Mouse (Mus musculus) G1E (cell line): Measurements from ENCODE around the gene Usp24. TPM values are rescaled to one million over a fixed set of nuclear protein-coding genes. Genes with fewer than 3 reads are reported as not detected.

Experiments used
- ATAC-seq: 2 replicates; pipeline ENCODE4 v1.8.0; 2016; ENCODE audit warnings: mild to moderate bottlenecking; ENCODE audit not compliant: insufficient number of reproducible peaks, poor library complexity, low FRiP score, severe bottlenecking; ENCODE audit errors: extremely low read depth
- DNase-seq: peaks from one replicate; pipeline ENCODE4 v3.0.0; 2012; ENCODE audit warnings: low spot score
- H3K27me3 ChIP-seq: 2 replicates; pipeline ENCODE4 v1.6.1; 2012; ENCODE audit warnings: mild to moderate bottlenecking, low read length, inconsistent platforms; ENCODE audit not compliant: insufficient read depth
- H3K36me3 ChIP-seq: replicated peaks from 2 replicates; pipeline ENCODE3; 2012; ENCODE audit warnings: mild to moderate bottlenecking, inconsistent platforms
- H3K4me1 ChIP-seq: 2 replicates; pipeline ENCODE4 v1.6.1; 2012; ENCODE audit warnings: low read depth, low read length, inconsistent platforms, mixed read lengths; ENCODE audit not compliant: insufficient read depth
- H3K4me3 ChIP-seq: 2 replicates; pipeline ENCODE4 v1.5.1; 2012; ENCODE audit warnings: low read depth, mild to moderate bottlenecking, inconsistent platforms, low read length, moderate library complexity, mixed read lengths
- H3K9me3 ChIP-seq: replicated peaks from 2 replicates; pipeline ENCODE4 v1.6.1; 2012; ENCODE audit warnings: inconsistent platforms
- CTCF ChIP-seq: IDR thresholded peaks from 2 replicates; pipeline ENCODE4 v1.5.1; 2012; ENCODE audit warnings: low read depth, low read length, inconsistent platforms, mixed read lengths
- GATA1 ChIP-seq: IDR thresholded peaks from 2 replicates; pipeline ENCODE4 v1.6.1; 2012; ENCODE audit warnings: borderline replicate concordance, low read length, inconsistent platforms, mixed read lengths
- GATA2 ChIP-seq: IDR thresholded peaks from 2 replicates; pipeline ENCODE4 v1.6.1; 2012; ENCODE audit warnings: low read depth, low read length, inconsistent platforms, borderline replicate concordance
- POLR2AphosphoS5 ChIP-seq: IDR thresholded peaks from 2 replicates; pipeline ENCODE4 v1.6.1; 2012; ENCODE audit warnings: low read depth, low read length, inconsistent platforms; ENCODE audit not compliant: insufficient replicate concordance
- TAL1 ChIP-seq: conservative IDR thresholded peaks from 2 replicates; pipeline ENCODE4 v1.6.1; 2012; ENCODE audit warnings: low read depth, low read length, inconsistent platforms, mixed read lengths
- polyA plus RNA-seq: library from polyadenylated mRNA; stranded (reverse); fragments of >175 nt; gene quantifications from 2 replicates; pipeline ENCODE4 v1.2.3, GENCODE M21; 2012
- total RNA-seq, 2 experiments: library from RNA; stranded (forward) in 1 of 2; stranded (reverse) in 1 of 2; fragments of 200-1000 nt in 1 of 2; fragments of >200 nt in 1 of 2; fragmentation: Nextera tagmentation in 1 of 2; gene quantifications; 2 replicates each; pipeline ENCODE4 v1.2.3; 2014 to 2017

Usp24 gene
- total and polyA plus RNA-seq, 3 experiments: 9.6 to 63.7 (median 49.7) TPM

GRCm38 (mm10) chr4:106429106-106429505, 113.1 kb downstream of the Usp24 start:
- ATAC-seq: no peak
- Histone ChIP-seq H3K36me3 (peaks cover 94% of the 10 kb centered on the region), H3K27me3 (no peaks in the 10 kb centered on the region), H3K4me3 (no peak overlapping the region), H3K4me1 (no peaks in the 10 kb centered on the region; the same call in 1 of the 2 replicates), H3K9me3 (no peaks in the 10 kb centered on the region)
- DNase-seq: no peak
- TF ChIP-seq GATA1: no peak

DNA sequence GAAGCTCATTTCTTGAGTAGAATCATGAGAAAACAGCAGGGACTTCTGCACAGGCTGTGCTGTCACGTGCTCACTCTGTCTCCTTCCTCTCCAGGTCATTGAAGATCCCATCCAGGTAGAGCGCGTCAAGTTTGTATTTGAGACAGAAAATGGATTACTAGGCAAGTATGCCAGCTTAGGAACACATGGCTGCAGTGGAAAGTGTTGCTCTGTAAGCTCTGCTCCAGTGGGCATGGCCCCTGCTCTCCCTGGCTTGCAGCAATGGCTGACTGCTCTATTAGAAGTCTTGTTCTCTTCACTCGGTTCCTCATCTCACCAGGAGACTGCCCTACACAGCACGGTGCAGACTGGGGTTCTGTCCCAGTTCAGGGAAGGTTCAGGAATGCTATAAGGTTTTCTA, 114.4 kb downstream of the Usp24 start:
- no peak for TF ChIP-seq CTCF
- TF ChIP-seq POLR2AphosphoS5: no peak
- TF ChIP-seq GATA1: no peak
- no peak for TF ChIP-seq GATA2
- no peak for TF ChIP-seq TAL1
- peaks cover 93% of the 10 kb centered on the region for H3K36me3 ChIP-seq
- DNase-seq (no peak), ATAC-seq (no peak)
- H3K4me1 ChIP-seq: no peaks in the 10 kb centered on the region; the same call in 1 of the 2 replicates
- no peaks in the 10 kb centered on the region for H3K9me3 ChIP-seq
- H3K4me3 ChIP-seq: no peak overlapping the region
- H3K27me3 ChIP-seq: no peaks in the 10 kb centered on the region

GRCm38 (mm10) chr4:106435426-106435825, 119.4 kb downstream of the Usp24 start:
- no peaks in the 10 kb centered on the region for H3K4me1 ChIP-seq
- DNase-seq: no peak
- H3K4me3 ChIP-seq: no peak overlapping the region
- TF ChIP-seq CTCF (no peak), GATA2 (no peak), POLR2AphosphoS5 (no peak), TAL1 (no peak), GATA1 (no peak)
- no peak for ATAC-seq
- no peaks in the 10 kb centered on the region for H3K9me3 ChIP-seq
- H3K27me3 ChIP-seq: no peaks in the 10 kb centered on the region
- H3K36me3 ChIP-seq: peaks cover 94% of the 10 kb centered on the region

- Histone ChIP-seq H3K4me3 (no peak overlapping the region), H3K36me3 (peaks cover 93% of the 10 kb centered on the region), H3K9me3 (no peaks in the 10 kb centered on the region), H3K4me1 (no peaks in the 10 kb centered on the region), H3K27me3 (no peaks in the 10 kb centered on the region)
- ATAC-seq (no peak), DNase-seq (no peak)
- TF ChIP-seq POLR2AphosphoS5 (no peak), TAL1 (no peak), GATA1 (no peak), GATA2 (no peak), CTCF (peak; percentile 79)
Measured at GRCm38 (mm10) chr4:106436475-106436874, 120.5 kb downstream of the Usp24 start.

- DNase-seq (no peak), ATAC-seq (no peak)
- TF ChIP-seq GATA2 (no peak), CTCF (no peak), GATA1 (no peak), POLR2AphosphoS5 (no peak), TAL1 (no peak)
- H3K4me1 ChIP-seq: no peaks in the 10 kb centered on the region
- no peaks in the 10 kb centered on the region for H3K27me3 ChIP-seq
- no peak overlapping the region for H3K4me3 ChIP-seq
- peaks cover 93% of the 10 kb centered on the region for H3K36me3 ChIP-seq
- H3K9me3 ChIP-seq: no peaks in the 10 kb centered on the region
Measured at GRCm38 (mm10) chr4:106437207-106437606, 121.2 kb downstream of the Usp24 start.

DNA sequence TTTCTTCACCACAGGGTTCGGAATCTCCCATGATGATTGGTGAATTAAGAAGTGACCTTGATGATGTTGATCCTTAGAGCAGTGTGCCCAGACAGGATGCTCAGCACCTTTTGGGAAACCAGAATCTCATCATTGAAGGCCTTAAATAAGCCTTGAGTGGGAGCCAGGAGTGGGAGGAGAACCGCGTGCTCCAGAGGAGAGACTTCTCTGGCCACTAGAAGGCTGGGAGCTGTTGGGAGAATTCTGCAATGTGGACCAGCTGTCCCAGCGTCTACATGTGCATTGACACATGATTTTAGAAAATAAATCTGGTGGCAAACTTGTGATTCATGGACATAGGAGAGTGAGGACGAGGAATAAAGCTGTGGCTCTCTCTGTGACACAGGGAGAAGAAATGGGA, 122.8 kb downstream of the Usp24 start:
- no peak overlapping the region for H3K4me3 ChIP-seq
- no peaks in the 10 kb centered on the region for H3K27me3 ChIP-seq
- TF ChIP-seq GATA2 (no peak), CTCF (no peak)
- ATAC-seq (no peak), DNase-seq (no peak)
- H3K9me3 ChIP-seq: no peaks in the 10 kb centered on the region
- H3K4me1 ChIP-seq: no peaks in the 10 kb centered on the region
- H3K36me3 ChIP-seq: peaks cover 97% of the 10 kb centered on the region

- ATAC-seq (no peak), DNase-seq (no peak)
- H3K4me1 ChIP-seq: no peaks in the 10 kb centered on the region
- no peak for TF ChIP-seq POLR2AphosphoS5
- no peak for TF ChIP-seq GATA1
- no peak for TF ChIP-seq GATA2
- no peak for TF ChIP-seq TAL1
- TF ChIP-seq CTCF: no peak
- H3K27me3 ChIP-seq: peaks cover 15% of the 10 kb centered on the region; the same call in 1 of the 2 replicates
- H3K9me3 ChIP-seq: no peaks in the 10 kb centered on the region
- no peak overlapping the region for H3K4me3 ChIP-seq
- H3K36me3 ChIP-seq: peaks cover 63% of the 10 kb centered on the region
Measured at GRCm38 (mm10) chr4:106443182-106443581, 127.2 kb downstream of the Usp24 start.

- no peaks in the 10 kb centered on the region for H3K9me3 ChIP-seq
- peaks cover 4% of the 10 kb centered on the region for H3K36me3 ChIP-seq
- no peak for ATAC-seq
- no peak for TF ChIP-seq POLR2AphosphoS5
- no peak for TF ChIP-seq GATA1
- no peak for TF ChIP-seq GATA2
- TF ChIP-seq TAL1: no peak
- no peak for TF ChIP-seq CTCF
- H3K4me3 ChIP-seq: no peak overlapping the region
- DNase-seq: no peak
- H3K4me1 ChIP-seq: peaks cover 8% of the 10 kb centered on the region
- peaks cover 39% of the 10 kb centered on the region for H3K27me3 ChIP-seq
Measured at GRCm38 (mm10) chr4:106449306-106449705, 133.3 kb downstream of the Usp24 start.
